Mouse (Mus musculus): ENCODE data around the gene Mmel1. TPM values are rescaled to one million over a fixed set of nuclear protein-coding genes. Genes with fewer than 3 reads are reported as not detected.

The Mmel1 gene
- polyA plus RNA-seq, 1 experiment = not detected

DNA sequence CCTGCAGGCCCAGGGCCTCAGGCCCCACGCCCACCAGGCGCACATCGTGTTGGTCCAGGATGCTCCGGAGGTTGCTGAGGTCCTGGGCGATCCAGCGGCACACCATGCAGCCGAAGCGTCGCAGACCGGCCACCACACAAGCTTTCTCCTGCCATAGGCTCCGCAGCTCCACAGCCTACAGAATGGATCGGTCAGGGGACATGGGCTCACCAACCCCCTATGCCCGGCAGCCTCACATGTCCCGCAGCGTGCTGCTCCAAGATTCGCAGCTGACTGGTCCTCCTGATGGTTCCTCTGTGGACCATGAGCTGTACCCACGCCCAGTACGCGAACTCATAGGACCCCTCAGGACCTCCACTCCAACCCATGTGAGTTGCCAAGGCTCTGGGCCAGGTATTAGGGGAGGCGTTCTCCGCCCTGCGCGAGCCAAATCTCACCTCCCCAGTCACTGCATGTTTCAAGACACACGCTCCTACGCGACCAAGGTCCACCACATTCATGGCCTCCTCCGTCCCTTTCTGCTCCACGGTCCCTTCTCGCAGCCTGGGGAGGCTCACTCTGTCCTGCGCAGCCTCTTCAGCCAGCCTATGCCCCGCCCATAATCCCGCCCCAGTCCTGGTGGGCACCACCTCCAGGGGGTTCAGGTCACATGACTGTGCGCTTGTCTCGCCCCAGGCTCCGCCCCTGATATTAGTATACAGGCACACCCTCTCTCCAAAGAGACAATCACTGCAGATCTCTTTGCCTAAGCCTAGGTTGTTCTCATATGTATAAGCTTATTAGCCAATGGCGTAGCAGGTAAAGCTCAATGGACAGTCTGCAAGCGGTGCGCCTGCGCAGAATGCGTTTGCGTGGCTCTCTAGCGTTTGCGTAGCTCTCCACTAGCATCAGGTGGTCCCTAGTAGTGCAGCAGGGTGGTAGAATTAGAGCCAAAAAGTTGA is 29.4 kb downstream of the Mmel1 start, which contains the start of gene Fam213b:
Gene Fam213b (minus strand): TSS at position 630 of the 941 bp plus-strand sequence.
- no peak within 1 kb of the TSS for H3K27ac ChIP-seq (ENCODE audit: insufficient read depth, low read length)
- peak within 1 kb of the TSS; percentile 54 for H3K4me3 ChIP-seq (ENCODE audit: insufficient read depth, low read length)
- TF ChIP-seq POLR2A (IDR thresholded peaks at IDR 0.05; ENCODE audit: low read depth, low read length) = peak; percentile 98
- TF ChIP-seq CTCF (IDR thresholded peaks at IDR 0.05; ENCODE audit: borderline replicate concordance, insufficient read depth, low read length) = no peak
- H3K4me1 ChIP-seq (ENCODE audit: control insufficient read depth, insufficient read depth, low read length) = no peaks in the 10 kb centered on the region

DNA sequence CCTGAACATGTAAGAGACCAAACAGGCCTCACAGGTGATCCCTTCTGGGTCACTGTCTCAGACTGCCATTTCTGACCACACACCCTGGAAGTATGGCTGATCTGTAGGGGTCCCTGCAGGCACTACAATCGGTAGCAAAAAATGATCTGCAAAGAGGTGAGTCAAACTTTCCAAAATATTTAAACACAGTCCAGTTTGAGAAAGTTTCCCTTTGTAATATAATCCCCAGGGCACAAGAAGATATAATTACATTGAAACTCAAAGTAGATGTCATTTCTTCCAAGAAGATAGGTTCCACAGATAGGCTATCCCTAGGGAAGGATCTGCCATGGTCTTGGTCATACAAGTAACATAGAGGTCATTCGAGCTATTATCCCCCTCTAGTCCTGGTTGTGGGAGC is 33.0 kb downstream of the Mmel1 start:
- H3K4me1 ChIP-seq (ENCODE audit: control insufficient read depth, insufficient read depth, low read length) = no peaks in the 10 kb centered on the region; the same call in 1 of the 2 replicates
- TF ChIP-seq POLR2A (IDR thresholded peaks at IDR 0.05; ENCODE audit: low read depth, low read length) = no peak
- TF ChIP-seq CTCF (IDR thresholded peaks at IDR 0.05; ENCODE audit: borderline replicate concordance, insufficient read depth, low read length) = no peak
- no peak overlapping the region for H3K27ac ChIP-seq (ENCODE audit: insufficient read depth, low read length)
- no peak overlapping the region for H3K4me3 ChIP-seq (ENCODE audit: insufficient read depth, low read length)

DNA sequence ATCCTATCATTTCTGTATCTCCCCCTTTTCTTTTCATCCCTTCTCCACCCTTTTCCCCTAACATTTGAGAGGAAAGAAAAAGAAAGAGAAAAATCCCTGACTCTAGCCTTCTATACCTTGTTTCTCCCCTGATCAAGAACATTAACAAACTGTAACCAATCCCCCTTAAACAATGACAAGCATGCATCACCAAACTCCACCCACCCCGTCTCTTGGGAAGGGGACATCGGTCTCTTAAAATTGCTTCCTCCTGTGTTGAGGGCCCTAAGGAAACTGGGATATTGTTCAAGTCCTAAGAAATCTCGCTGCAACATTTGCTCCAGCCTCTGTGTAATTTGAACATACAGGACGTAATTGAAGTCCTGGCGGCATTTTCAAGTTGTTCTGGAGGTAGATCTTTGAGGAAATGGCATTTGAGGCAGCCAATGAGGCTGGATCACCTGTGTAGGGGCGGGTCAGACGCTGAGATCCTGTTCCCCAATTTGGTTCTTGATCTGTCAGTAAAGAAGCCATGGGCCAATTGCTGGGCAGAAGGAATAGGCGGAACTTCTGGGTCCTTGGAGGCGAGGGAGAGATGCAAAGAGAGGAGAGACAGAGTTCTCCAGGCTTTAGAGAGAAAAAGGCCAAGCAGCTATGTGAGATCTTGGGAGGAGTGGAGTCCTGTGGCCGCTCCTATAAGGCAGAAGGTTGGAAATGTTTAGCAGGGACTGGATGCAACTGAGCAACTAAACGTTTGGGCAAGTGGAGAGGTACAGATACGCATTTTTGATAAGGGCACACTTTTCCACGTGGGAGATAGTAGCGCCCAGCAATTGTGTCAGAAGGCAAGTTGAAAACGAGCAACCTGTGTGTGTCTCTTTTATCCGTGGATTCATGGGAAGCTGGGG is 35.0 kb downstream of the Mmel1 start:
- H3K4me3 ChIP-seq (ENCODE audit: insufficient read depth, low read length) = peak overlapping the region; percentile 56
- no peak overlapping the region for H3K27ac ChIP-seq (ENCODE audit: insufficient read depth, low read length)

GRCm38 (mm10) chr4:154907833-154908232 is 38.4 kb downstream of the Mmel1 start:
- H3K4me3 ChIP-seq (ENCODE audit: insufficient read depth, low read length) = no peak overlapping the region
- TF ChIP-seq POLR2A (IDR thresholded peaks at IDR 0.05; ENCODE audit: low read depth, low read length) = no peak
- TF ChIP-seq CTCF (IDR thresholded peaks at IDR 0.05; ENCODE audit: borderline replicate concordance, insufficient read depth, low read length) = peak; percentile 78
- H3K4me1 ChIP-seq (ENCODE audit: control insufficient read depth, insufficient read depth, low read length) = no peaks in the 10 kb centered on the region; the same call in 1 of the 2 replicates
- H3K27ac ChIP-seq (ENCODE audit: insufficient read depth, low read length) = no peak overlapping the region

More for the DNA sequence above, 35.0 kb downstream of the Mmel1 start:
- TF ChIP-seq CTCF (IDR thresholded peaks at IDR 0.05; ENCODE audit: borderline replicate concordance, insufficient read depth, low read length) (no peak), POLR2A (IDR thresholded peaks at IDR 0.05; ENCODE audit: low read depth, low read length) (no peak)
- H3K4me1 ChIP-seq (ENCODE audit: control insufficient read depth, insufficient read depth, low read length) = no peaks in the 10 kb centered on the region; the same call in 1 of the 2 replicates

GRCm38 (mm10) chr4:154908490-154908889 is 39.1 kb downstream of the Mmel1 start:
- TF ChIP-seq POLR2A (IDR thresholded peaks at IDR 0.05; ENCODE audit: low read depth, low read length) (no peak), CTCF (IDR thresholded peaks at IDR 0.05; ENCODE audit: borderline replicate concordance, insufficient read depth, low read length) (no peak)
- no peaks in the 10 kb centered on the region; the same call in 1 of the 2 replicates for H3K4me1 ChIP-seq (ENCODE audit: control insufficient read depth, insufficient read depth, low read length)
- H3K4me3 ChIP-seq (ENCODE audit: insufficient read depth, low read length) = no peak overlapping the region
- no peak overlapping the region for H3K27ac ChIP-seq (ENCODE audit: insufficient read depth, low read length)

DNA sequence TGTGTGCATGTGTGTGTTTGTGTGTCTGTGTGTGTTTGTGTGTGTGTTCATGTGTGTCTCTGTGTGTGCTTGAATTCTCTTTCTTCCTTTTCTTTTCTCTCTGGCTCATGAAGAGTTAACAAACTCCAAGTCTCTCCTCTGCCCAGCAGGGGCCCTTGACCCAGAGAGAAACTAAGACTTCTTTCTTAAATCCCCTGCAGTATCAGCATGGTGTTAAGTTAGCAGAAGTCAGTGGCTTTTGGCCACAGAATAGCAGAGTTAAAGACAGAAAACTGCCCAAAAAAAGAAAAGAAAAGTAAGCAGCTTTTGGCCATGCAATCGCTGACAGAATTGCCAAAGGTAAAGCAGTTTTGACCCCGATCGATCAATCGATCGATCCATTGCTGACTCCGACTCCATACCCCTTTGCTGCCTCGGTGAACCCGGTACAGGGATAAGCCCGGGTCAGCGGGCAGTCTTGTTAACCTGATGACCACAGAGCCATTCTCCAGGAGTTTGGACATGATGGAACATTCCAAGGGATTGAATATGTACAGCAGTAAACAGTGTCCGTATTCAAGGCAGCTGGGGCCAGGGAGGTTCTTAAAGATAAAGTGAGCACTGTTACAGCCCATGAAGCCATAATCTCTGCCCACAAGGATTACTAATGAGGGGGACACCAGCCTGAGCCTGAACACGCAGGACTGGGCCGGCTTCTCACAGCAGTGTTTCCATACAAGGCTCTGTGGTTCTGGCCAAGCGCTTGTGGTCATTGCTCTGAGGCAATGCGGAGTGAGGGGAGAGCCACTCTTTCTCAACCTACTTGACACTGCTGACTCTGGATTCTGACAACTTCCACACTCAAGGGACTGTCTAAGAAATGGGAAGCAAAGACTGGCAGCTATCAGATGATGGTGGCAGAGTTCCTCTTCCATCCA is 41.5 kb downstream of the Mmel1 start:
- TF ChIP-seq POLR2A (IDR thresholded peaks at IDR 0.05; ENCODE audit: low read depth, low read length) (no peak), CTCF (IDR thresholded peaks at IDR 0.05; ENCODE audit: borderline replicate concordance, insufficient read depth, low read length) (no peak)
- Histone ChIP-seq H3K4me1 (ENCODE audit: control insufficient read depth, insufficient read depth, low read length) (no peaks in the 10 kb centered on the region), H3K27ac (ENCODE audit: insufficient read depth, low read length) (no peak overlapping the region), H3K4me3 (ENCODE audit: insufficient read depth, low read length) (no peak overlapping the region)

DNA sequence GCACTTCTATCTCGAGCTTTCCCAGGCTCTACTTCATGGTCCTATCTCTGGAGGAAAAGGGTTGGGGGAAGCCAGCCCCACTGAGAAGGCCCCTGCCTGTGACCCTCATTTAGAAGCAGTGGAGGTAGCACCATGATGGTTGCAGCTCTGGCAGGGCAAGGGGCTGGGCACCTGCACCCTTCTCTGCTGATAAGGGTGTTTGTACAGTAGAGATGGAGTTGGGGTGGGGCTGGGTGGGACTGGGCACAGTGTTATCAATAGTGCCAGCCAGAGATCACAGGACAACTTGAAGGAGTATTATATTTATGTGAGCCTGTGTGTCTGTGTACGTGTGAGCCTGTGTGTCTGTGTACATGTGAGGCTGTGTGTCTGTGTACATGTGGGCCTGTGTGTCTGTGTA is 42.3 kb downstream of the Mmel1 start:
- TF ChIP-seq POLR2A (IDR thresholded peaks at IDR 0.05; ENCODE audit: low read depth, low read length) = no peak
- TF ChIP-seq CTCF (IDR thresholded peaks at IDR 0.05; ENCODE audit: borderline replicate concordance, insufficient read depth, low read length) = no peak
- Histone ChIP-seq H3K4me3 (ENCODE audit: insufficient read depth, low read length) (no peak overlapping the region), H3K4me1 (ENCODE audit: control insufficient read depth, insufficient read depth, low read length) (no peaks in the 10 kb centered on the region), H3K27ac (ENCODE audit: insufficient read depth, low read length) (no peak overlapping the region)

DNA sequence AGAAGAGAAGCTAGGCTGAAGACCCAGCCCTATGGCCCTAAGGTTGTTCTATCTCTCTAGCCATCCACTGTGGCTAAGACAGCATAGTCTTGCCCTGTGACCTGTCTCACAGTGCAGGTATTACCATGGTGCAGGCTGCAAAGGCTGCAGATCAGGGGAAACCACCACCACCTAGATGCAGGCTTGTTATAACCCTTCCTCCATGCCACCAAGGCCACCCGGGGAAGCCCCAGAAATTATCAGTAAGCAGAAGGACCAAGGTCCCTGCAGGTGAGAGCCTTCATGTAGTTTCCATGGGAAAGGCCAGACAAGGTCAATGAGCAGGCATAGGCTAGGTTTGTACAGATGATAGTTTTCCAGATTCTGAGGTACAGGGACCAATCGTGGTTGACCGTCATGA is 44.5 kb downstream of the Mmel1 start:
- TF ChIP-seq CTCF (IDR thresholded peaks at IDR 0.05; ENCODE audit: borderline replicate concordance, insufficient read depth, low read length) (no peak), POLR2A (IDR thresholded peaks at IDR 0.05; ENCODE audit: low read depth, low read length) (no peak)
- Histone ChIP-seq H3K27ac (ENCODE audit: insufficient read depth, low read length) (no peak overlapping the region), H3K4me3 (ENCODE audit: insufficient read depth, low read length) (no peak overlapping the region), H3K4me1 (ENCODE audit: control insufficient read depth, insufficient read depth, low read length) (no peaks in the 10 kb centered on the region)

GRCm38 (mm10) chr4:154914252-154914651 is 44.9 kb downstream of the Mmel1 start:
- H3K27ac ChIP-seq (ENCODE audit: insufficient read depth, low read length) = no peak overlapping the region
- no peak for TF ChIP-seq POLR2A (IDR thresholded peaks at IDR 0.05; ENCODE audit: low read depth, low read length)
- TF ChIP-seq CTCF (IDR thresholded peaks at IDR 0.05; ENCODE audit: borderline replicate concordance, insufficient read depth, low read length) = no peak
- no peak overlapping the region for H3K4me3 ChIP-seq (ENCODE audit: insufficient read depth, low read length)
- H3K4me1 ChIP-seq (ENCODE audit: control insufficient read depth, insufficient read depth, low read length) = no peaks in the 10 kb centered on the region

Data from embryonic fibroblast, embryonic 13.5 days (primary cell).